Mouse (Mus musculus): ENCODE measurements at regions not wholly inside any gene's neighbourhood (a gene's known extent, or its start where the extent isn't known, plus 50 kb on each side); places are given as distances from the start of the nearest gene placed in this dataset.
"Not testable (repeated sequence)": the region's sequence is repeated elsewhere in the genome, so short reads cannot be mapped to it uniquely, and the experiment has no call there.

DNA sequence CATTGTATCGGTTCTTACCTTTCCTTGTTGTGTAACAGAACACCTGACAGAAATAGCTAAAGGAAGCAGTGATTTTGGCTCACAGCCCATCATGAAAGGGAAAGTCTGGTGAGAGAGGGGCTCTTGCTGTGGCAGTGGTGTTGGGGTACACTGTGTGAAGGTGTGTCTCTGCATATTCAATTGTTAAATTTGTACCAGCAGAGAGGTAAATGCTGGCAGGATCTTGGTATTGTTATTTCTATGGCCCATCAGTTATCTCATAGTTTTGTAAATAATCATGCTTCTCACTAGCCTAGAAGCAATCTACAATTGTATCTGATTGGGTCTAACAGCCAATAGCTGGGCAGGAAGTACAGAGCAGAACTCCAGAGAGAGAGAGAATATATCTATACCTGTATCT lies 95.7 kb downstream of the Mfap3l start:
- WGBS: 70% methylated on average over 1 of the region's 1 CpGs
- DNase-seq (ENCODE audit: low read depth, low spot score): no peak

DNA sequence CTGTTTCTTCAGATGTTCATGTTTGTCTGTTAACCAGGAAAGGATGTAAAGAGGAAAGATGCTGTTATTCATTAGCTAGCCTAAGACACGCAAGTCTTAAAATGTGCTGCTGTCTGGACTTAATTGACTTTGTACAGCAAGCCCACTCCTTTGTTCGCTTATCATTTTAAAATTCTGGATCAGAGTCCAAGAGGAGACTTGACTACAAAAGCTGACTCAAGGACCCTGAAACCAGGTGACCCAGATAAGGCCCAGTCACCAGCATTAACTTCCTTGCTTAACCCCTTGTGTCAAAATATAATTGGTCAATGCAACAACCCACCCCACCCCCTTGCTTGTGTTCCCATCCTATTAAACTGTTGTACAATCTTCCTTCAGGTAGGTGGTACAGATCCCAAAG lies 99.9 kb downstream of the Mfap3l start:
- DNase-seq (ENCODE audit: low read depth, low spot score): no peak
- WGBS: 41% methylated on average over 2 of the region's 2 CpGs

DNA sequence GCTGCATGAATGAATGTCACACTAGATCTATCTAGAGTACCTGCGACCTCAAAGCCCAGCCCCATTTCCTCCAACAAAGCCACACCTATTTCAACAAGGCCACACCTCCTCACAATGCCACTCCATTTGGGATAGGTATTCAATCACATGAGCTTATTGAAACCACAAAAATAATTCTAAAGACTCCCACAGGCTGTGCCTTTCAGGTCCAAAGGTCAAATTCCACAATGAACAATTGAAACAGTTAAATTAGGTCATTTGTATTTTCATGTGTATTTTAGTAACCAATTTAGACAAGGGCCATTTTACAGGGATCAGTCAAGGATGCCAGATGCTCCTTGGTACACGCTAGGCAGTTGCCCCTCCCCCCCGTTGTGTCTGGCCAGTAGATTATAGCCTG lies 103.3 kb downstream of the Mfap3l start:
- DNase-seq (ENCODE audit: low read depth, low spot score): no peak
- 39% methylated on average over 3 of the region's 3 CpGs for WGBS

DNA sequence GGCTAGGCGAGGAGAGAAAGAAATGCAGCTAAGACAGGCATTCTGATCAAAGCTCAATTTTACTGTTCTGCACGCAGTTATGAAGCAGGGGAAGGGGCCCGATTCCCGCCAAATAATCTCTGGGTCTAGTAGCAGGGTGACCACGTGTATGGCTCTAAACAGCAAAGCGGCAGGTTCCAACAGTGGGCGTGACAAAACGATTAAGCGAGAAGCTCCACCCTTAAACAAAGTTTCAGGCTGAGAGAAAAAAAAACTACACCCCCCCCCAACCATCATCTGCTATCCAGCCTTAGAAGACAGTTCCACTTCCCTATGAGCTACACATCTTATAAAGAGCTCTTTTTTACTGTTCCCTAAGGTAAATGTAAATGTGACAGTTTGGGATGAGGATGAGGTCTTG lies 103.8 kb downstream of the Mfap3l start:
- WGBS: 89% methylated on average over 9 of the region's 9 CpGs
- DNase-seq (ENCODE audit: low read depth, low spot score): no peak

DNA sequence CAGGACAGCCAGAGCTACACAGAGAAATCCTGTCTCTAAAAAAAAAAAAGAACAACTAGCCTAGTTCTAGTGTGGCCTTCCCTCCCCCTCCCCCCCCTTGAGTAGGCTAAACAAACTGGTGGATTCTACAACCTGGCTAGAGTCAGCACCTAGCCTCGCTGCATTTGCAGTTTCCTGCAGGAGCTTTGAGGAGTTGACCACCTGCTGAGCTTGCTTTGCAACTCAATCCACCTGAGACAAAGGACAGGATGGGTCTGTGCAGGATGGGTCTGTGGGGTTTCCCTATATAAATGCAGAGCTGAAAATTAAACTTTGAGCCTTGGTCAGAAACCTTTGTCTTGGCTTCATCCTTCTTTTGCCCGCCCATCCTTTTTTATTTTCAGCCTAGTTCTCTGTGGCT lies 104.3 kb downstream of the Mfap3l start:
- DNase-seq (ENCODE audit: low read depth, low spot score): no peak
- 82% methylated on average over 2 of the region's 2 CpGs for WGBS

DNA sequence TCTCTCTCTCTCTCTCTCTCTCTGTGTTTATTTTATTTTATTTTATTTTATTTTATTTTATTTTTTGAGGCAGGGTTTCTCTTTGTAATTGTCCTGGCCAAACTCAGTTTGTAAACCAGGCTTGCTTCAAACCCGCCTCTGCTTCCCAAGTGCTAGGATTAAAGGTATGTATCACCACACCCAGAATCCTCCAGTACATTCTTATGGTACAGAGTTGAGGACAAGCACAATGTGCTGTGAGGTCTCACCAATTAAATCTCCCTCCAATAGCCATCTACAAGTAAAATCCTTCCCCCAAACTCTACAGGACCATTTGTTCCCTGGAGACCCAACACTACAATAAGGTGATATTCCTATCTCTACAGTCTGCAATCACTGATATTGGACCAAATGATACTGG lies 105.0 kb downstream of the Mfap3l start:
- DNase-seq (ENCODE audit: low read depth, low spot score): no peak
- WGBS: 90% methylated on average over 1 of the region's 1 CpGs

DNA sequence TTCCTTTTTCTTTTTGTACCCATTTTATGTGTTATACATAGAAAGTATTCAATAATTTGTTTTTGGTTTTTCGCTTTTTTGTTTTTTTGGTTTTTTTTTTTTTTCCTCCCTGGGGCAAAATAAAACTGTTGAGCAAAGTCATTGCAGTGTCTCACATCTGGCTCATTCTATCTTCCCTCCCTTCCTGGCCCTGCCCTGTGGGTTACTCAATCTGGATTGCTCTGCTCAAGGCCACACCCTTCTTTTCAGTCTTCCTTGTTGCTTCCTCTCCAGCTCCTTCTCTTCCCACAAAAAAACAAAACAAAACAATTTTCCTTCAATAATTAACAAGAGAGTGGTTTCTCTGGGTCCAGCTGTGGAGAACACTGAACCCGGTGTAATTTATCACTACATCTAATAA lies 113.2 kb downstream of the Mfap3l start:
- no peak for DNase-seq (ENCODE audit: low read depth, low spot score)
- WGBS: 71% methylated on average over 2 of the region's 2 CpGs

DNA sequence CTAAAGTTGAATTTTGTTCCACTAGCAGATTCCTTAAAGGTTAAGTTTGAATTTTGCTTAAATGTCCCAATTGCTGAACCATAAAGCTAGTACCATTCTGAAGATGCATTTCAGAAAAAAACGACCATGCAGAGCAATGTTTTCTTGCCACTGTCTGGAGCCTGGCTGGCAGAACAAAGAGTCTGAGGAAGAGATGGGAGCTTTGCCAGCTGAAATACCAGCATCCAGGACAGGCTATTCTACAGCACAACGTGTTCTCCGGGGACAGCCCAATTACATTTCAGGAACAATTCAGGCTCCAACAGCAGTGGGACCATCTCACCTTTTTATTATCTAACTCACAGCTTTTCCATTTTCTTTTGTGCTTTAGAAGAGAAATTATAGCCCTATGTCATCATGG lies 113.9 kb downstream of the Mfap3l start:
- DNase-seq (ENCODE audit: low read depth, low spot score): no peak
- 46% methylated on average over 3 of the region's 3 CpGs for WGBS

DNA sequence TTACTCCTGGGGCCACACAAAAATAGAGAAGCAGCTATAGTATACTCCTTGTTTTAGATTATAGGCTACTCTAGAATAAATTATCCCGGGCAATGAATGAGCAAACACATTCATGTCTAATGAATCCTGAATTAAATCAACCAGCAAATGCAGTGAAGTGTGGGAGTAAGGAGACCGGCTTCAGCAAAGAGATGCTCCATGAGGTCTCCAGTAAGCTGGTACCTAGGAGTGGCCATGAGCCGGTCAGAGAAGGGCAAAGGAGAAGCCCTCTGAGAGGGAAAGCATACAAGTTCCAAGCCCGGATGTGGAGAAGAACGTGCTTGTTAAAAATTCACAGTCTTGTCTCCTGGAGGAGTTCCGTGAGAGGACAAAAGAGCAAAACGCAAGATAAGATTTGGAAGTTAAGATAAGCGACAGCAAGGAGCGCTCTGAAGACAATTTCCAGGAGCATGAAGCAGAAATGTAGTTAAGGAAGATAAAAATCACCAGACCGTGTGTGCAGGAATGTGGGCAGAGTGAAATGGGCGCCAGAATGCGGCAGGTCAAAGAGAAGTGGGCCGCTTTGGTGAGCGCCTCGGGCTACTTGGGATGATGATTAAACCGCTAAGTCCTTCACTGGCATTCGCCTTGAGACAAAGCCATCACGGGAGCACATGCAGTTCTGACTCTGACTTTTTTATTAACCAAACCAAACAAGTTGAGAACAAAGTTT lies 123.2 kb downstream of the Mfap3l start:
- whole genome bisulfite sequencing: 55% methylated on average over 18 of the region's 18 CpGs
- DNase-seq (ENCODE audit: low read depth, low spot score): no peak

DNA sequence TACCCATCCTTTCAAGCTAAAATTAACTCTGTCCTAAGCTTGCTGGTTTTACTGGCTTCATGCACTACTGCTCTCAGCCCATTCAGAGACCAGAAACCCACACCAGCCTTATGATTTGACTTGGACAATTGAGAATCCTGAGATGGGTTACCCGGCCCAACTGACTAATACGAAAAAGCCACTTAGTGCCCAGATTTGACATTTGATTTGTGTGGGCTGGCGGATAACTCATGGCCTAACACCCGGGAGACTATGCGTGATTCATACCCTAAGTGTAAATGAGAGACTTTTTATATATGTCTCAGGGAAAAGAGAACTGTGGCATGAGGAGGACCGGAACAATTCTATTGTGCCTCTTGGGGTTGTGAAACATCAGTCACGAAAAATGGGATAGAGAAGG lies 126.3 kb upstream of the Hpf1 start:
- 91% methylated on average over 7 of the region's 7 CpGs for WGBS
- DNase-seq (ENCODE audit: low read depth, low spot score): no peak

DNA sequence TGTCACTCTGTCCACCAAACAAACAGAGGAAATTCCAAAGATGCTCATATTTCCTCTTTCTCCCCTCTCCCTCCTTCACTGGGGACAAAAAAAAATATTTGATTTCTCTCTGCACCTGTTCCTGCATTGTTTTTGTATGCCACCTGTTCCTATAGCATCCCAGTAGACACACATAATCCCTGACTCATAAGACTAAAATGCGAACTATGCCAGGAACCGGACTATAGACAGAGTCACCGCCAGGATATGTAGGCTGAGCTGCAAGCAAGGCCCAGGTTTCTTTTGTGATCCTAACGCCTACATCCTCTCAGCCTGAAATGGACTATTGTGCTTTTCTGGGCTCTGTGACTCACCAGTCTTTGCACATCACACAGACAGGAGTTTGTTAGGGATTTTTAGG lies 116.9 kb upstream of the Hpf1 start:
- 67% methylated on average over 4 of the region's 4 CpGs for WGBS
- DNase-seq (ENCODE audit: low read depth, low spot score): no peak

DNA sequence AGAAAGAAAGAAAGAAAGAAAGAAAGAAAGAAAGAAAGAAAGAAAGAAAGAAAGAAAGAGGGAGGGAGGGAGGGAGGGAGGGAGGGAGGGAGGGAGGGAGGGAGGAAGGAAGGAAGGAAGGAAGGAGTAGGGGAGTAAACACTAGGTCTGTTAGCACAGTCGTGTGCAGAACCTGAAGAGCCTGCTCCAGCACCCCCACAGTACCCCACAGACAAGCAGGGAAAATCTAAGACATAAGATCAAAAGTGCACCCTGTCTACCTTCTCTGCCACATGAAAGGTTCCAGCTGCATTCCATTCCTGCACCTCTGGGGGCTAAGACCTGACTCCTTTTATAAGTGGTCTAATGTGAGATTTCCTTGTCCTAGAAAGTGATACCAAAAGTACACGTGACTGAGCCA lies 114.0 kb upstream of the Hpf1 start:
- 19% methylated on average over 2 of the region's 2 CpGs for WGBS
- not testable (repeated sequence) for DNase-seq (ENCODE audit: low read depth, low spot score)

DNA sequence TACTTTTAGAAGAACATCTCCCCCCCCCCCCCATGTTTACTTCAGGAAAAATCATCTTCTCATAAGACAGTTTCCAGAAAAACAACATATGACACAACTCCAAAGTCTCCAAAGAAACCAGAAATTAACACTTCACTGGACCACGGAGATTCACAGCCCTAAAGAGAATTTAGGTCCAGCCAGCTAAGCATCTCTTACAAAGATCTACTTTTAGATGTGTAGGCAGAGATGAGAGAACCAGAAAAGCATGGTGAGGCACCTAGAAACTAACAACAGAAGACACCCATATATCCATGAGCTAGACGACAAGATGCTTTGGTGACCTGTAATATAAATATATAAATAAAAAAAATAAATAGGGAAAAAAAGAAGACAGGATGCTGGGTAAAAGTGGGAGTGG lies 105.2 kb upstream of the Hpf1 start:
- no peak for DNase-seq (ENCODE audit: low read depth, low spot score)
- WGBS: 84% methylated on average over 2 of the region's 2 CpGs

DNA sequence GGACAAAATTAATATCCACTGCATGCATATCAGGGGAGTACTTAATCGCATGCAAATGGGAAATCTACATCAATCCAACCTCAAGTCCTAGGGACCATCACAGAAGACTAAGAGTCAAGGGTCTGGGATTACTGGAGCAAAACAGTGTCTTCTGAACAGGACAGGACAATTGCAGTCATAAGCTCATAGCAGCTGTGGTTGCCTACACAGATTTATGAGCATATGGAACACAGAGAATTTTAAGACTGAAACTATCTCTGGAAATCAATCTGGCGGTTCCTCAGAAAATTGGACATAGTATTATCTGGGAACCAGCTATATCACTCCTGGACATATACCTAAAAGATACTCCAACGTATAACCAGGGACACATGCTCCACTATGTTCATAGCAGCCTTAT lies 99.8 kb upstream of the Hpf1 start:
- no peak for DNase-seq (ENCODE audit: low read depth, low spot score)
- 90% methylated on average over 3 of the region's 3 CpGs for WGBS

DNA sequence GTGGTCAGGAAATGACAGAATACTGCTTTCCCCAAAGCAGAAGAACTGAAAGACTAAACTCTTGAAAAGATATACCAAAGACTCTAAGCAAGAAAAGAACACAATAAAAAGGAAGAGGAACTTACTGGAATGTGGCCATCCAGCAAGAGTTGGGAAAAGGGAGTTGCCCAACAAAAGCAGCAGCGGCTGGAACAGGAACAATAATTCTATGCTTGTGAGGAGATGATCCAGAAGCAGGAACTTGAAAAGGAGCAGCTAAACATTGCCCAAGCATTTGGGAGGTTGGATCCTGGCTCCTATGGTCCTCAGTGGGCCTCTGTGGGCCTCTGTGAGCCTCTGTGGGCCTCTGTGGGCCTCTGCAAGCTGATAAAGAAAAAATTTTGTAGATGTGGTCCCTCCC lies 97.7 kb upstream of the Hpf1 start:
- 38% methylated on average over 1 of the region's 1 CpGs for WGBS
- DNase-seq (ENCODE audit: low read depth, low spot score): no peak

DNA sequence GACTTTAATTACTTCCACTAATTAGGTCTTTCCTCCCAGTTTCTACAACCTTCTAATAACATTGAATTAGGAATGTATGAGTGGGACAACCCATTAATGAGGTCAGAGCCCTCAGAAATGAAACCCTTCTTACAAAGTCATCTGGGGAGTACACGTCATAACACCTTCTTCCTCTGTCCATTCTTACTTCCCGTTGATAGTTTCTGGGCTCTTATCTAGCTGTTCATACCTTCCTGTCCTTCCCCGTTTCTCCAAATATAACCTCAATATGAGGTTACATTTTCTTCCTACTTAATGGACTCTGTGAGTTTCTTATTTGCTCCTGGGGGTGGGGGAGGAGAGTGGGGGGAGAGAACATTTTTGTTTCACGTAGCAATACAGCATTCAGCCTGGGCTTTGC lies 85.4 kb upstream of the Hpf1 start:
- WGBS: 87% methylated on average over 4 of the region's 4 CpGs
- DNase-seq (ENCODE audit: low read depth, low spot score): no peak

DNA sequence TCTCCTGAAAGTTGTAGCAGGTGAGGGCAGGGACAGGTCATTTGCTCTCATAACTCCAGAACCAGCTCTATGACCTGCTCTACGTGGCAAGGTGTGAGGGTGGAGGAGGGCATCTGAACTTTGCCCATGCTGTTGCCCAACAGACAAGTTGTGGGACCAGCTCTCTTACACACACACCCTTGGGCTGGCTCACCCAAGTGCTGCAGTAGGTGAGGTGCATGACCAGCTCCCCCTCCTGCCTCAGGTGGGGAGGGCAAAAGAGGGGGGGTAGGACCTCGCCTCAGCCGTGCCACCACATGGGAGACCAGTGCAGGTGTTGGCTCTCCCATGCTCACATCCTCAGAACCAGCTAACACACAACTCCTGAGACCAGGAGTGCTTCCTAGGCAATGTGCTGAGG lies 83.4 kb upstream of the Hpf1 start:
- peak; percentile 32 for DNase-seq (ENCODE audit: low read depth, low spot score)
- 38% methylated on average over 3 of the region's 3 CpGs for WGBS

DNA sequence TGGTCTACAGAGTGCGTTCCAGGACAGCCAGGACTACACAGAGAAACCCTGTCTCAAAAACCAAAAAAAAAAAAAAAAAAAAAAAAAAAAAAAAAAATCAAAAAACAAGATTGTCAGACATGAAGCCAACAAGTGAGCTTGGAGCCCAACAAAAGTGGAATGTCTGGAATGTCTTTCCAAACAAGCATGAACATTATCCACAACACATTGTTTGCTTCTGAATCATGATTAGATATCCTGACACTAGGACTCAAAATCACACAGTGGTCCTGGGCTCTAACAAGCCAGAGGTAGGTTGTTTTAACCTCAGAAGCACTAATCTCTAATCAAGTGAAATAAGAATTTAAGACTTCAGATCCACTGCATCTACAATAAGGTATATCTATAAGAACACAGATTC lies 80.4 kb upstream of the Hpf1 start:
- 100% methylated on average over 1 of the region's 1 CpGs for WGBS
- DNase-seq (ENCODE audit: low read depth, low spot score): no peak

DNA sequence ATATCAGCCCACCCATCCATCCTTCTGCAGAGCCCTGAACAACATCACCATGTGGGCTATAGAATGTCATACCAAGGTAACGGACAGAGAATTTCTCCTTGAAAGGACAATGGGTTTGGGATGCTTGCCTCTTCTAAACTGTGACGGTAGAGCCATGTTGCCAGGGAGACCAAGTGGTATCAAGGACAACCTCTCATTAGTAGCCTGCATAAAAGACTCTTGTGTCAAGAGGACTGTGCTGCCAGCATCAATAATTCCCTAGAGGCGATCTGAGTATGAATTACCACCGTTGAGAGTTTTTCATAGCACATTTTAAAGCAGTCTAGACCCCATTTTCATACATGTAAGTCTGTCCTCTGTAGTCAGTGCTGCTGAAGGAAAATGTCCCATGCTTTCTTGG lies 79.3 kb upstream of the Hpf1 start:
- 82% methylated on average over 4 of the region's 4 CpGs for WGBS

DNA sequence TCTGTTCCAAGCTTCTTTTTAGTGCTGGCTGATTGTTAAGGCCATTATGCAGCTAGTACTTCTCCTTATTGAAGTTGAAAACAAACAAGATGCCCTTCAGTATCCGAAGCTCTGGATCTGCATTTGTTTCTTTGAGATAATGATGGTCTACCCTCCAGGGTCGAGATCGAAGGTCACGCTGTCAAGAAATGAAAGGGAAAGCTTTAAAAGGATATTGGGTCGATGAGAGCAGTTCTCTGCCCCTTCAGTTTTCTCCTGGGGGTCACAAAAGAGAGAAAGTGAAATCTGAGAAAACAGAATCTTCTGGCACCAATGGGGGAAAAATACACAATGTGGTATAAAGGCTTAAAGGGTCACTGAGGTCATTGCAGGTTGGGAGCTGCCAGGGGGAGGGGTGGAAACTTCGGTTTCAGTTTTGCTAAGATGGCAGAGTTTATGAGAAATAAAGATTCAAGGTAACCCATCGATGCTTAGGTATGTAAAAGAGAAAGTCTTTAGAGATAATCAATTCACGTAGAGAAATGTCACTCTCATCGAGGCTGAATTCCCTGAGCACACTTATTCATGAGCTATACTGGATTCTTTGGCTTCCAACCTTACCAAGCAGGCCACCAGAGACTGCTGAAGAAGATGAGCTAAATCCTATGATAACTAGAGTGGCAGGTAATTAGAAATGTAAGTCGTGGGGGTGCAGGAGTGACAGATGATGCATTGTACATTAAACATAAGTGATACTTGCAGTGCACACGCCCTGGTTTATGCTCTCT lies 64.4 kb upstream of the Hpf1 start:
- no peak for DNase-seq (ENCODE audit: low read depth, low spot score)
- 65% methylated on average over 11 of the region's 11 CpGs for WGBS

More for the DNA sequence above, 79.3 kb upstream of the Hpf1 start:
- DNase-seq (ENCODE audit: low read depth, low spot score): no peak

DNA sequence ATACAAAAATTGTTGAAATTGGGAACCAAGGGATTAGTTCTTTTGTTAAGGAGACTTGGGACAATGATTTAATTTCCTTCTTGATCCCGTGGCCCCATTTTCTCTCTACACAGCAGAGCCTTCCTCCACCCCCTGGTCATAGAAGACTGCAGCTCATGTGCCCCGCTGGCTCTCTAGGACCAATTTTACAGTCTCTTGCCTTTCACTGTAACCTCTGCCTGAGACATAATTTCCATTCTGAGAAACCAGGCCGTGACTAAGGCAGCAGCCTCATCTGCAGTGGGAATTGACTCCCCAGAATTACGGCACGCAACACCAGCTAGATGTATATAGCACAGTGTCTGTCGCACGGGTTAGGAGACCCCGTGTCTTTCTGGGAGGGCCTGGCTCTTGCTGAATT lies 63.0 kb upstream of the Hpf1 start:
- no peak for DNase-seq (ENCODE audit: low read depth, low spot score)
- WGBS: 94% methylated on average over 8 of the region's 8 CpGs

DNA sequence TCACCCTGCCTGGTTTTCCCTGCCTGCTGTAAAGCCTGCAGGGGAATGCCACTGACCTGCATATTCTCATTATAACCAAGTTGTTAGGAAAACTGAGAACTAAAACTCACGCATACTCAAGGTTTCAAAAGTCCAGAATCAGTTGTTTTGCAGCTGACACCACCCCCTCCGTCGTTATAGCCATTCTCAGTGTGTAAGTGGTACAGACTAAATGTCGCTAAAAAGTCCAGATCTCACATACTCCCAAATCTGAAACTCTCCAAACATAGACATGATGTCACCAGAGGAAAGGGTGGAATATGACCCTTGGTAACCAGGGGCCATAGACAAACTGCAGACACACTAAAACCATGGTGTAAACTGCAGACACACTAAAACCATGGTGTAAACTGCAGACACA lies 61.1 kb upstream of the Hpf1 start:
- 80% methylated on average over 4 of the region's 4 CpGs for WGBS
- no peak for DNase-seq (ENCODE audit: low read depth, low spot score)

Measured in large intestine, adult 2 months (tissue).